Mouse (Mus musculus): ENCODE data around the gene Tjp1.
A peak's percentile ranks its signal among the peaks of the same experiment; 100 is the strongest.

Gene Tjp1

DNA sequence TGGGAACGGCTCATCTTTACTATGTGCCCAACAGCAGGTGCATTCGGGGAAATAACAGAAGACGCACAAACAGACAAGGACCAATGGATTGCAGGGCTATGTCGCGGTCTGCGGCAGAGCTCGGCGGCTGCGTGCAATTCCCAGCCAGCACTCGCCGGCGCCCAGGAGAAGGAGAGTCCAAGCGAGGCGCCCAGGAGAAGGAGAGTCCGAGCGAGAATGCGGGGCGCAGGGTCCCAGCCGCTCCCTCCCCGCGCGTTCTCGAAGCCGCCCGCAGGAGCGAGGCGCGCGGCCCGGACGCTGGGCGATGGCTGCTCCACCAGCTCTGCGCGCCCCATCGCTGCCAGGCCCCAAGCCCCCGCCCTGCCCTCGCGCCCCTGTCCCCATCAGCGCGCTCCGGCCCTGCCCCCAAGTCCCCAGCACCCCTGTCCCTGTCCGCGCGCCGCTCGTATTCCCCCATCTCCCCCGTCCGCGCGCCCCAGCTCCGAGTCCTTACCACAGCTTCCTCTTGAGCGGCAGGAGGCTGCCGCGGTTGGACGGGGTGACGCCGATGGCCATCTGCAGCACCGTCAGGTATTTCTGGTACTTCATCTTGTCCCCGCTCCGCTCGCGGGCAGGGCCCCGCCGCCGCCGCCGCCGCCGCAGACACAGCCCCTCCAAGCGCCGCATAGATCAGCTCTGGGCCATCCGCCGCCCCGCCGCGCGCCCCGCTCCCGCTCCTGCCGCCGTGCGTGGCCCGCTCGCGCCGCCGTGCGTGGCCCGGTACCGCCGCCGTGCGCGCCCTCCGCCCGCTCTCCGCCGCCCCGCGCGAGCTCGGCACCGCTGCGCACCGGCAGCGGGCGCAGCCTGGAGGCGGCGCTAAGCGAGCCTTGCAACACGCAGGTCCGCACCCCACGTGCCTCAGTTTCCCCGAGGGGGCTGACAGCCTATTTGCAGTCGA lies at the start of gene Tjp1:
TSS of gene Tjp1 (minus strand) at position 711 of the 937 bp plus-strand sequence.
- DNase-seq (ENCODE audit: low spot score) = no peak

DNA sequence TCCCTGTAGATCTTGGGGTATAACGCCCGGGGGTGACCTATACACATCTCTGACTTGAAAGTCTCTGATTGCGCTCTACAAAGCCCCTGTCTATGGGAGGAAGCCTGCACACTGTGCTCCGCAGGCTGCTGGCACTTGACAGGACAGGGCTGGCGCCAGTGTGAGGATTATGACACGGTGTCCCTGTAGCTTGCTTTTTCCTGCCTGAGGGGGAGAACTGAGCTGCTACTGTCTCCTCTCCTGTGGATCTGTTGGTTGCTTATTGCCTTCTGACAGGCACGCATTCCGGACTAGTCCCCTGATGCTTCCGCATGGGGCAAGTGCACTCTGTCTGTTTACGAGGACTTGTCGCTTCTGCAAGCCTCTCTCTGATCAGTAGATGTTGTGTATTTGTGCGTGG lies 49.5 kb upstream of the Tjp1 start:
- no peak for DNase-seq (ENCODE audit: low spot score)

DNA sequence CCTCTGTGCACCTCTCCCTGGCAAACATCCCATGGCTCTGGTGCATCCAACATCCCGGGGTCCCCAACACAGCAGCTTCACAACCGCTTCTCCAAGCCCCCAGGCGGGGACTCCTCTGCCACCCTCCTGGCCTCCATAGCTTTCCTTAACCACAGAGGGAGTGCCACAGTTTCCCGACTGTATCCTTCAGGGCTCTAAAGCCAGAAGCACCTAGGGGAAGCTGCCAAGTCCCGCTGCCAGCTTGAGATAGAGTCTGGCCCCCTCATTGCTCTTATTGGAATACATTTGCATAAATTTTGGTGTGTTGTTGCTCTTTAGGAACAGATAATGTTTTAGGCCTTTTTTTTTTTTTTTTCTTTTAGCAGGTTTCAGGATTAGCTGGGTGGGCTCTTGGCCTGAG lies 45.1 kb upstream of the Tjp1 start:
- no peak for DNase-seq (ENCODE audit: low spot score)

DNA sequence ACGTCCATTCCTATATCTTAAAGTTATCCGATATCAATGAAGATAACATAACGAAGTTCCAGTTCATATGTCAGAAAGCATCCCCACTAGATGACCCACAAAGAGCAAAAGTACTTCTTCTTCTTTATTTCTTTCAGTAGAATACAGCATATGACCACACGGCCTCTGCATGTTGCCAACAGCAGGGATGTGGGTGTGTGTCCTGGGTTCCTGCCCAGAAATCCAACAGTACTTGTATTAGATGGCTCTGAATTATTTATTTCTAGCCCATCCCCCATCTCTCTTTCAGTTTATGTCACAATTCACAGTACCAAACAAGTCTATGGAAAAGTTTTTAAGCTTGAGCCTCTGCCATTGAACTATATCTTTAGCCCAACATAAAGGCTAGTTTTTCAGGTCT lies 43.1 kb upstream of the Tjp1 start:
- DNase-seq (ENCODE audit: low spot score) = no peak

DNA sequence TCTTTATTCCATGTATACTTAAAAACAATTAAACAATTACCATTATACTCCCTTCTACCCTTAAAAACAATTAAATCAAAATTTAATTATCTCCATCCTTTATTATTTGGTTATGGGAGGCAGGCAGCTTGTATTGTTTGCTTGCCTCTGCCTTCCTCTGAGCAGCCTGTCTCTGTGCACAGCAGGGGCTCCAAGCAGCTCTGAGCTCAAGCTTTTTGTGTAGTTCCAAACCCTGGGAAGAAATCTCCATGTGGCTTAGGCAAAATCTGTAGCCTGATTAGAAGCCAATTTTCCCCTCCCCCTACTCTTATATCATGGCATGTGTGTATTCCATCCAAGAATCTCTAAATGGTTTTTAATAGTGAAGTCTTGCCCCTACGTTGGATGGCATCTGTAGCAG lies 28.4 kb upstream of the Tjp1 start:
- no peak for DNase-seq (ENCODE audit: low spot score)

DNA sequence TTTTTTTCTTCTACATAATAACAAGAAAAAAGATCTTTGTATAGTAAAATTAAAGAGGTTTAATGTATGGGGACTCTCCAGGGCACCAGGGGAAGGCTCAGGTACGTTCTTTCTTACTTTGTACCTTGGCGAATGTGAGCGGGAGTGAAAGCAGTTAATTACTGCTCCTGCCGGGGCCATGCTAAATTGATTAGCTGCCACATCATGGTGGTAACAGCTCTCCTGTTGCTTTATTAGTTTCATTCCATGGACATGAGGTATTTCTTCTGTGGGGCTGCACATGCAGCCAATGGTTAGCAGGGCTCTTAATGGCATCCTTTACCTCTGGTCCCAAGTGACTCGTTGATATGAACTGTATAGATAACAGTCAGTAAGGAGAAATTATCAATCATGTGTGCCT lies 18.2 kb upstream of the Tjp1 start:
- no peak for DNase-seq (ENCODE audit: low spot score)

DNA sequence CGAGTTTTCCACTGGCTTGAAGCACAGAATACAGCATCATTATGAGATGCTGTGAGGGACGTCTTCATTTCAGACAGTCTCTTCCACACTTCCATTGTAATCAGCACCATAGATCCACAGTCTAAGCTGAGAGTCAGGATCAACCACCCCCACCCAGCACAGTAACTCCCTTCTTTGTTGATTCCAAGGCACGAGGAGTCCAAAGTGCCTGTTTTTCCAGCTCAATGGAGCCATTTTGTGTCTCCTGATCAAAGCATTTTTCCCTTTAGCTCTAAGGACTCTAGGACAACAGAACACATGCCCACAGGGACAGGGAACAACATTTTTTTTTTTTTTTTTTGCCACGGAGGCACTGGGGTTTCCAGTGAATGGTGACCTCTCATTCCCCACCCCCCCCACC lies 5.1 kb upstream of the Tjp1 start:
- DNase-seq (ENCODE audit: low spot score) = no peak

DNA sequence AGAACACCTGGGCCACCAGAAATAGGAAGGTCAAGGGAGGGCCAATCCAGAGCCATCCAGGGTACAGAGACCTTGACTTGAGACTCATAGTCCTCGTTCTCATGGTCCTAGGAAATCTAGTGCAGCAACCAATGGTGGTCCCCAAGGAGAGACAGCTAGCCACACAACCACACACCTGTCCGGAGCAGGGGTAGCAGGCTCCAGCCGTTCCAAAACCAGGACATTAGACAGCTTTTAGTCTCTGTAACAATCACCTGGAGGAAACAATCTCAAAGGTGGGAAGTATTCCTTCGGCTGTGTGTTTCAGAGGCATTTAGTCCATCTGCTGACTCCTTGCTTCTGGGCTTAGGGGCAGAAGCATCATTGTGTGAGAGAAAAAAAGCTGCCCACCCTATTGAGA lies 4.5 kb downstream of the Tjp1 start:
- no peak for DNase-seq (ENCODE audit: low spot score)

DNA sequence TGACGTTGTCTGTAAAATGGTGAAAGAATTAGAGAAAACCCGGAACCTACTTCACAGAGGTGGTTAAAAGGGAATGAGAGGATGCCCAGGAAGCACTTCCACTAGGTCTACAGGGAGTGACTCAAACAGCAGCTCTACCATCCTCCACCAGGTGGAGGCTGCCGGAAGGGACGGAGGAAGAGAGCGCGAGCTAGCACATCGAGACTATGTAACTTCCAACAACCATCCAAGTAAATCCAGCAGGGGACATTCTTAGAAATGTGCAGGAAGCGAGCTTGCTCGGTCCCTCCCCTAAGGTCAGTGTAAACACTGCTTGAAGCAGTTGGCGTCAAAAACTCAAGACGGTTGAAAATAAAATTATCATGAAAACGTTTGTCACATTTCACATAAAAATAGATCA lies 5.1 kb downstream of the Tjp1 start:
- no peak for DNase-seq (ENCODE audit: low spot score)

DNA sequence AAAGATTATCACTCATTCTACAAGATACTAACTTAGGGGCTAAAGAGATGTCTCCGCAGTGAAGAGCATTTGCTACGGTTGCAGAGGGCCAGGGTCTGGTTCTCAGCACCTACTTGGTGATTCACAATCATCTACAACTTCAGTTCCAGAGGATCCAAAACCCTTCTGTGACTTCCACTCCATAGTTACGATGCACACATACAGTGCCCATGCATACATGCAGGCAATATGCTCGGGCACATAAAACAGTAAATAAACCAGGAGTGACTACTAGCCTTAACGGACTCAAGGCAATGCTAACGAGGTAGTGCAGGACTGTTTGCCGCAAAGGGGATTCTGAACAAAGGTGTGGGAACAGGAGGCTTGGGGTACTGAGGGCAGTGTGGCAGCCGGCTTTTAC lies 7.0 kb downstream of the Tjp1 start:
- DNase-seq (ENCODE audit: low spot score) = no peak

DNA sequence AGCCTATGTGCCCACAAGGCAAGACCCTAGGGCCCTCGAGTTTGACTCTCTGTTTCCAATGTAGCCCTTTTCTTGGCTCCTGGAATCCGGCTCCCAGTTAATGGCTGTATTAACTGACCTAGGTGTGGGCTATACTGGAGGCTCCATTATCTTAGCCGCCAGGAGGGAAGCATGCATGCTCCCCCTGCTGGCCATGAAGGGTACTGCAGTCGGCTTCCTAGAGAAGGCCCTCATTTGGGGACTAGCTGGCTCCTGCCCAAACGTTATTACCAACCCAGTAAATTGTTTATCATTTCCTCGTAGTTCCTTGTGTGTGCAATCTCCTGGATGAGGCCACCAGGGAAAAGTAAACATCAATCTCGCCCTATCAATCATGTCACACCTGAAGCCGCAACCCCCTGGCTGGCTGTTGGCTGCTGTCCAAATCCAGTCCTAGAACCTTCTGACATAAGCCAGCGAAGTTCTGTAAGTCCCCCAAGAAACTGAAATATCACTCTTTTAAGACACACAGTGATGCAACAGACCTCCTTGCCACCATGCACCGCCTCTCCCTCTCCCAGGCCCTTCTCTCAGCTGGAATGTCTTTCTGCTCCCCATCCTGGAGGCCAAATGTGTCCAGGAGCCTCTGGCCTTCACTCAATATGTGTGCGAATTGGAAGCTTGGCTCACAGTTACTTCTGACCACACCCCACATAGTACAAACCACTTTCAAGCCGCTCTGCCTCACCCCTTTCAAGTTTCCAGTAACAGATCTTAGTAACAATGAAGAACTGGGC lies 7.6 kb downstream of the Tjp1 start:
- DNase-seq (ENCODE audit: low spot score) = peak; percentile 63

DNA sequence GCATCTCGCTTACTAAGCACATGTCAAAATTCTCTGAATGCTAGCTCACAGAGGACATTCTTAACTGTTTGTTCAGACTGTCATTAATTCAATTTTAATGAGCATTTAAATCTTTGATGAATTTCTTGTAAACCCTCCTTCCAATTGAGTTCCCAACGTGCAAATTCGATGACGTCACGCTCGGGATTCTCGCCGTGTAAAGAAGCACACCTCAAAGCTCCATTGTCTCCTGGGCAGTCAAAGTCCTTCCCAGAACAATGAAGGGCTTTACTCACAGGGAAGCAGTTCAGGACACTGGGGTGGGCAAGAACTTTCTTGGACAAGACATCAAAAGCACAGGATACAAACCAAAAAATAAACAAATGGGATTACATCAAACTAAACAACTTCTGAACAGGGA lies 10.7 kb downstream of the Tjp1 start:
- no peak for DNase-seq (ENCODE audit: low spot score)

DNA sequence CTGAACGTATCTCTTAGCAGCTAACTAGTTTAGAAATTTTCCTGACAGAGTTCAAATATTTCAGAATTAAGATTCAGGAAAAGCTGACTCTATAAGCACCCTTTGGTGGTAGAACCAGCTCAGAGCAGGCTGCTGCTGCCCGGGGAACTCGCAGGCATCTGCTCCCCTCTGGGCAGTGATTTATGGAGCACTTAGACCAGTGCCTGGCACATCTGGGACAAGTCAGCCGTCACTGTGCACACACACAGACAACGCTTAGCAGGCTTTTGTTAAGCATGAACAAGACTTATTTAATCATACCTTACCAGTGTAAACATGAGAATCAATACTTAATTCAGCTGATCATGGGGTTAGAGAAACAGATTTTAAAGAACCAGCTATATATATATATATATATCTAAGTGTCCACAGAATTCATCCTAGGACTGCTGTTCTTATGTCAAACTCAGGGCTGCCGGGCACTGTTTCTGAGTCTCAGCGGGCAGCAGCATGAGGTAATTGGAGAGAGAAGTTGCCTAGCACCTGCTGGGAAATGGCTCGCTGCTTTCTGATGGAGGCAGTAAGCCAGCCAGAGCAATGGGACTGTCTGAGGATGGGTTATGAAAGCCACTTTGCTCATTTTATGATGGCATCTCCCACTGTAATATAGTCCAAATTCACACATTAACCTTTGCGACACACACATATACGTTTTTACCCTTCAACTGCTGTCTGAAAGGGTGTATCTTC lies 14.0 kb downstream of the Tjp1 start:
- peak; percentile 60 for DNase-seq (ENCODE audit: low spot score)

DNA sequence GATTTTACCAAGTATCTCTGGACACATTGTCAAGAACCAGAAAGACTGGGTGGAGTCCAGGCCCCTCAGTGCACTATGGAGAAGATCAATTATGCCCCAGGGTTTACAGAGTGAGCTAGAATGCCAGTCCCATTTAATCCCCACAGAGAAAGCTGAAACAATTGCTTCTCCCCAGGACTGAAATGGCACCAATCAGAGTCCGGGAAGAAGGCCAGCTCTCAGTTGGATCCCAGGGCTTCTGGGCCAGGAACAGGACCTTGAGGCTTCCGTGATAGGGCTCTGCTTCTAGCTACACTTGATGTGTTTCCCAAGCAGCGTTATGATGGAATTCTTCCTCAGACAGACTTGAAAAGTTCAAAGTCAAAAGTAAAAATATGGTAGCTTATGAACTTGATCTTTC lies 18.2 kb downstream of the Tjp1 start:
- DNase-seq (ENCODE audit: low spot score) = no peak

DNA sequence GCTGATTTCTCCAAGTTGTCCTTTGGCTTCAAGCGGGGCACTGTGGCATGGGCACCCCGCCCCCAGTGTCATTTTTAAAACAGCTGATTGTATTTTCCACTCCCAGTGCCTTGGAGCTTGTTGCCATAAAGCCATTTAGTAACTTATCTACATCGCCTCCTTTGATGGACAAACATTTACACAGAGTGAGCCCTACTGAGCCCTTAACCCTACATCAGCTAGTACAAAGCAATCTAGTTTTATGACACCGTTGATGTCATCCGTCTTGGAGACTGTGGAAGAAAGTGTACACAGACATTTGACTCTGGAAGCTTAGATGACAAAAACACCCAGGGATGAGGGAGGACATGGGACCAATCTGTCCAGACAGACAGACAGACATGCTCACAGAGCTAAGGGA lies 20.2 kb downstream of the Tjp1 start:
- no peak for DNase-seq (ENCODE audit: low spot score)

DNA sequence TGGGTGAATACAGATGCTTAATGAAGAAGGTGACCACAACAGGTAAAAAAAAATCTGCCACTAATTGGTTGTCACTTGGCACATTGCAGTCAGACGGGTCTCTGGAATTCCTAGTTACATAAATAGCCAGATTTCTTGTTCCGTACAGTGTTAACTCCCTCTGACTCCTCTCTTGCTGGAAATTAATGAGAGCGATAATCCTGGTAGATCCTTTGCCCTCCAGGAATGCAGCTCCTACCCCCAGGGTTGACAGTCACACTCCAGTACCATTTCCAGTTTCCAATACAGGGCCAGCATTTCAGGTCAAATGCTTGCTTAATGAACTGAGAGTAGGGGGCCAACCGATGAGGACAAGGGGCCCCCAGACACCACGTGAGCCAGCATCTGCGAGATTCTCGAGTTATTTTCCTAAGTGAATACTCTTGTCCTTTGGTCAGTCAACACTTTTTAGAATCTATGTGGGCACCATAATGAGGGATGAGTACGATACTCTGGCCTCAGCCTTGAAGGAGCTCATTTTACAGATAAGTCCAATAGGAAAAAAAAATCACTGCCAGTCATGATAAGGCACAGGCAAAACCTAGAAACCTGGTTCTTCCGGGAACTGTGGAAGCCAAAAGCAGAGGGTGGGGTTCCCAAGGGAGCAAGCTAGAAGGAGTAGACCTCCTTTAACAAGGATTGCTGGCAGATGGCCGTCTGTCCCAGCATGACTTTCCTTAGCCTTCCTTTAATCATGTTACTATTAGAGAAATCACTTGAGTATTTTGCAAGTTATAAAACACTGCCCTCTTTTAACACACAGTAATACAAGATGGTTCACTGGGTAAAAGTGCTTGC lies 24.9 kb downstream of the Tjp1 start:
- no peak for DNase-seq (ENCODE audit: low spot score)

DNA sequence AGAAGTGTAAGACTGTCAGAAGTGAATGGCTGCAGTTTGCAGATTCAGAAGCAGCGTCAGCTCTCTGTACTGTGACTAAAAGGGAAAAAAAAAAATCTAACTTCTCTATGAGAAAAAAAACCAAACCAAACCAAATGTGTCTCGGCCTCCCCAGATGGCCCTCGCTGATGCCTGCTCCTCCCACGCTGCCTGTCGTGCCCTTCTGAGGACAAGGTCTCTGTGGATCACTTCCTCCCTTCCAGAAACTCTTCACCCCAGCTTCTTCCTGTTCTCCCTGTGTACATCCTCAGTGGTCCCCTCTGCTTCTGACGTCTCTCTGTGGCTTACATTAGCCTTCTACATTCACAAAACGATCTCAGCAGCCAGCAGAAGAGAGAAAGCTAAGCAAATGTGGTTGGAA lies 26.8 kb downstream of the Tjp1 start:
- DNase-seq (ENCODE audit: low spot score) = no peak

DNA sequence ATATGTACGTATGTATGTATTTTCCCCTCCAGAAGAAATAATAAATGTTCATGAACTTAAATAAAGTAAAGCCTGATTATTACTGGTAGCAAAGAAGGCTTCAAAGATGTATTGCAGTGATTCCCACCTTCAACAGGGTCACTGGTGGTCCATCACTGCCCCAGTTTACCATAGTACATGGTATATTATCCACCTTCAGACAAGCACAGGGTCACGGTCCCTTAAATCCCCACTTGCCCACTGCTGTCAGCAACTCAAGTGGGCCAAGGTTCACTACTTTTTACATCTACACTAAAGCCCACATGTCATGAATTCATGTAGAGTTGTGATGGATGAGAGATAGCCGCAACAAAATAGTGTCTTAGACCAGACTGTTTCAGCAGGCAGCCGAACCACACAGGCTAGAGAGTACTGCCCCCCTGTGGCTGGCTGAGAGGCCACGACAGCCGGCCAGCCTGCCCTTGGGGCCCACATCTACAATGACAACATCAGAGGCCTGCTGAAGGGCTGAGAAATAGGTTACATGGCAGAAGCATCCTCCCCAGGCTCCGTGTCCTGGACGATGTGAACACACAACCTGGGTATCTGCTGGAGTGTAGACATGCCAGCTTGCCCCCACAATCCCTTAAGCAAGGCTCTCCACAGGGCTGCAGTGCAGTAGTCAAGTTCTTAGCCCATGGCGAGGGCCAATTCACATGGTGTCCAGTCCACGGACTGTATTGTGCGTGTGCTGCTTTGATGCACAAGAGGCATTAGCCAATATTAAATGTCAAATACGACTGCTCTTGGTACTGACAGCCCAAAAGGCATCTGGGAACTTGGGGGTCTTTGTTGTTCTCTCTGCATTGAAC lies 29.6 kb downstream of the Tjp1 start:
- peak; percentile 68 for DNase-seq (ENCODE audit: low spot score)

DNA sequence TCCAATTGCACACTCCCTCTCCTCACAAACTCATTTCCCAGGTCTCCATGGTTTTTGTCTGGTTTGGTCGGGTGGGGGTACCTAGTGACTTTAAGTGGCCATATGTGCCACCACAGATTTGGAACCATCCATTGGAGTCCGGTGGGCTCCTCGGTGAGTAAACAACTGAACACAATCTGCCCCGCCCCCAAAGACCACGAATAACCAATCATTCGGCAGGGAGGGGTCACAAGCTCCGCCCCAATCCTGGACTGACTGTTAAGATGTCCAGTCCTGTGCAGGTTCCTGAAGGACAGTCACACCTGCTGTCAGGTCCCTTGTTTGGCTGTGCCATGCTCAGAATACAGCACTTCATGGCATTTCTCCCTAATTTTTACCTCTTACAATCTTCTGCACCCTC lies 37.1 kb downstream of the Tjp1 start:
- DNase-seq (ENCODE audit: low spot score) = no peak

DNA sequence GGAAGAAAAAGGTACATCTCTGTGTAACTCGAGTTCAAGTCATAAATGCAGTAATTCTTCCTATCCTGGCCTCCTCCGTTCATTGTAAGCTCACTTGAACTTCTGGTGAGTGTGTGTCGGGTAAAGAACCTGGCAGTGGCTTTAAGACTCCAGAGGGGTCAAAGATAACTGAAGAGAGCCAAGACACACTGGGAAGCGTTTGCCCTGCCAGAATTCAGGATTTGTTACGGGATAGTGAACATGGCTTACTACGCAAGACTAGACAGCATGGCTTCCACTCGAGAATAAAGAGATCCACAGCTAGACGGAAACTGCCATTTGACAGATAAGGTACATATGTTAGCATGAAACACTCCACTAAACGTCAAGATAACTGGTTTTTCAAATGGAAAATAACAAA lies 37.8 kb downstream of the Tjp1 start:
- no peak for DNase-seq (ENCODE audit: low spot score)

DNA sequence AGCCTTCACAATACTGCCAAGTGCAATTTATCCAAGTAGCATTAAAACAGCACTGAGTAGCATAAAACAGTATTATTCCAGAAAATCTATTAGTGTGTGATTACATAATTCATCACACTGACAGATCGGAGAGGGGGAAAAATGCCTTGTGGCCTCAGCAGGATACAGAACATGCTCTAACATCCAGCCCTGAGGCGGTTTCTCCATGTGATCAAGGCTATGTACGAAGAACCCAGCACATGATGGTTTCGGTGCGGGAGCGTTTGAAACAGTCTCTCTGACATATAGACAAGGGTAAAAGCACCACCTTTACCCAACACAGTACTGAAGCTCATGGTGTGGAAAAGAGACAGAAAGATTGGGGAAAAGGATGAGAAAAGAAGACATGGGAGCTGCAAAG lies 38.4 kb downstream of the Tjp1 start:
- no peak for DNase-seq (ENCODE audit: low spot score)

All from MN1 (cell line).